Mouse (Mus musculus): ENCODE measurements around the gene Zfp655. TPM values are rescaled to one million over a fixed set of nuclear protein-coding genes. Genes with fewer than 3 reads are reported as not detected.

Zfp655 gene
- 48.5 TPM for polyA plus RNA-seq (2017; shearing (Covaris generic))

GRCm38 (mm10) chr5:145231367-145231871 lies at the start of gene Zfp655:
Zfp655 (plus strand) TSS chr5:145231715.

GRCm38 (mm10) chr5:145191962-145192361 lies 39.6 kb upstream of the Zfp655 start, which contains the start of gene Atp5j2:
Atp5j2 (minus strand) TSS chr5:145192062.

DNA sequence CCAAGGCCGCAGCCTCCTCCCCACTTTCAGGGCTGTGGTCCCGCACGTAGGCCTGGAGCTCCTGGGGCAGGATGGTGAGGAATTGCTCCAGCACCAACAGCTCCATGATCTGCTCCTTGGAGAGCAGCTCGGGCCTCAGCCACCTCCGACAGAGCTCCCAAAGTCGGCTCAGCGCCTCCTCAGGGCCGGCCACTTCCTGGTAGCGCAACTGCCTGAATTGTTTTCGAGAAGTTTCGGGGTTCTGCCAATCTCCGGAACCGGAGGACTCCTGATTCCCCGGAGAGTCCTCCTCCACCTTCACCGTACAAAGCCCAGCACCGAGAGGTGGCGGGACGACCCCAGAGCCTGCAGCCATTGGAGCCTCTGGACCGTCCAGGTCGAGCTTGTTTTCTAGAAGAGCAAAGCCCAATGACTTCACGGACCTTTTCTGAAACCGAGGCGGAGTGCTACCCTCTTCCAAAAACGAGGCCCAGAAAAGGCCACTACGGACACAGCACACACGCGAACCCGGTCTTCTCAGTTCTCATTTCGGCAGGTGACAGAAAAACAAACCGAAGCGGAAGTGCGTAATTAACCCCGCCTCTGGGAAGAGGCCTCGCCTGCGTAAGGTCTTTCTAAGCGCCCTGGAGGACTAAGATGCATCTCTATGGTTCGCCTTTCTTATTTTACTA lies 30.1 kb upstream of the Zfp655 start, which contains the start of gene Zkscan14:
Gene Zkscan14, minus strand, starts transcription at position 548 of the 671 bp plus-strand sequence.

GRCm38 (mm10) chr5:145203936-145204691 lies 27.4 kb upstream of the Zfp655 start, which contains the start of gene Zkscan5:
Zkscan5 (plus strand) TSS chr5:145204562.

GRCm38 (mm10) chr5:145280371-145281143 lies 49.0 kb downstream of the Zfp655 start, which contains the start of gene Zscan25:
Zscan25 (plus strand) TSS chr5:145280500.

Other genes with a start within 250 kb of the Zfp655 start
- not detected for gene Gm4871, start 199.0 kb upstream of the Zfp655 start, polyA plus RNA-seq (2017; shearing (Covaris generic))
- gene 1700018F24Rik, start 188.7 kb upstream of the Zfp655 start, polyA plus RNA-seq (2017; shearing (Covaris generic)): not detected
- 73.3 TPM for gene Arpc1a, start 147.9 kb upstream of the Zfp655 start, polyA plus RNA-seq (2017; shearing (Covaris generic))
- gene Kpna7, start 147.7 kb upstream of the Zfp655 start, polyA plus RNA-seq (2017; shearing (Covaris generic)): not detected
- gene Arpc1b, start 117.5 kb upstream of the Zfp655 start, polyA plus RNA-seq (2017; shearing (Covaris generic)): 1,015 TPM
- 52.6 TPM for gene Pdap1, start 91.5 kb upstream of the Zfp655 start, polyA plus RNA-seq (2017; shearing (Covaris generic))
- 167 TPM for gene Bud31, start 91.4 kb upstream of the Zfp655 start, polyA plus RNA-seq (2017; shearing (Covaris generic))
- gene Ptcd1, start 64.6 kb upstream of the Zfp655 start, polyA plus RNA-seq (2017; shearing (Covaris generic)): 26.4 TPM
- 40.7 TPM for gene Cpsf4, start 64.5 kb upstream of the Zfp655 start, polyA plus RNA-seq (2017; shearing (Covaris generic))
- gene Atp5j2, start 39.7 kb upstream of the Zfp655 start, polyA plus RNA-seq (2017; shearing (Covaris generic)): 373 TPM
- gene Zkscan14, start 29.8 kb upstream of the Zfp655 start, polyA plus RNA-seq (2017; shearing (Covaris generic)): 25.8 TPM
- 7.1 TPM for gene Zkscan5, start 27.2 kb upstream of the Zfp655 start, polyA plus RNA-seq (2017; shearing (Covaris generic))
- gene Zscan25, start 48.8 kb downstream of the Zfp655 start, polyA plus RNA-seq (2017; shearing (Covaris generic)): 1.1 TPM
- gene Cyp3a57, start 113.6 kb downstream of the Zfp655 start, polyA plus RNA-seq (2017; shearing (Covaris generic)): not detected
- not detected for gene Cyp3a16, start 238.0 kb downstream of the Zfp655 start, polyA plus RNA-seq (2017; shearing (Covaris generic))